Mouse (Mus musculus): ENCODE measurements at regions not wholly inside any gene's neighbourhood (a gene's known extent, or its start where the extent isn't known, plus 50 kb on each side); places are given as distances from the start of the nearest gene placed in this dataset.

DNA sequence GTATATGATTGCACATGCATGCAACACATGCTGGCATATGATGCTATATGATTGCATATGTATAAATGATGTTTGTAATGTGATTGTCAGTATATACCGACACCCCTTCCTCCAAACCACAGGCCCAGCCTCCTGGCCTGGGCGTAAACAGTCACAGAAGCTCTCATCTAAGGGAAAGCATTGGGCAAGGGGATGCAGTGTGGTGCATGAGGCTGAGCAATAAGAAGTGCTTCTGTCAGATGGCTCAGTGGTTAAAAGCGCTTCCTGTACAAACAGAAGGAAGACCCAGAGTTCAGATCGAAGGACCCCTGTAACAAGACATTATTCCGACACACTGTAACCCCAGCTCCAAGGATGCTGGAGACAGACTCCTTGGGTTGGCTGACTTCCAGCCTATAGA is 175.0 kb upstream of the Prok2 start:
- ATAC-seq (ENCODE audit: low FRiP score) = no peak
- Histone ChIP-seq H3K4me1 (peaks cover 13% of the 10 kb centered on the region), H3K27ac (replicated peaks) (no peak overlapping the region), H3K4me3 (replicated peaks) (no peak overlapping the region), H3K27me3 (replicated peaks) (peaks cover 33% of the 10 kb centered on the region), H3K9ac (replicated peaks) (no peak overlapping the region), H3K9me3 (replicated peaks) (no peaks in the 10 kb centered on the region), H3K4me2 (no peak overlapping the region), H3K36me3 (no peaks in the 10 kb centered on the region)
- 91% methylated on average over 5 of the region's 5 CpGs for WGBS

DNA sequence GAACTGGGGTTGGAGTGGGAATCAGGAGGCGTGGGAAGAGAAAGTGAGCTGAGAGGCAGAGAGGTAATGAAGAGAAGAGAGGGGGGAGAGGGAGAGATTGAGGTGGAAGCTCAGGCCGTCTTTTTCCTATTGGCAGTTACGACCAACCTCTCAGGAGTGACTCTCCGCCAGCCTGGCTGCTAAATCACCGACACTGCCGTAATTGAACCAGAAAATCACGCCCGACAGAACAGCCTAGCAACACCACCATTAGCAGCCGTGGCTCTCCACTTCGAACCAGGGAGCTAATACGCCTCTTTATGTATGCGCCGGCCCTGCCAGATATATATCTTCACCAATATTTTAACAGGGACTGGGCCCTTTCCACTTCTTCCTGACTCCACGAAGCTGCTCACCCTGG is 173.5 kb upstream of the Prok2 start:
- Histone ChIP-seq H3K36me3 (no peaks in the 10 kb centered on the region), H3K27me3 (replicated peaks) (peaks cover 25% of the 10 kb centered on the region), H3K9ac (replicated peaks) (no peak overlapping the region), H3K4me3 (replicated peaks) (no peak overlapping the region), H3K4me1 (peaks cover 10% of the 10 kb centered on the region), H3K27ac (replicated peaks) (no peak overlapping the region), H3K9me3 (replicated peaks) (no peaks in the 10 kb centered on the region), H3K4me2 (no peak overlapping the region)
- ATAC-seq (ENCODE audit: low FRiP score) = no peak
- WGBS = 22% methylated on average over 14 of the region's 14 CpGs

DNA sequence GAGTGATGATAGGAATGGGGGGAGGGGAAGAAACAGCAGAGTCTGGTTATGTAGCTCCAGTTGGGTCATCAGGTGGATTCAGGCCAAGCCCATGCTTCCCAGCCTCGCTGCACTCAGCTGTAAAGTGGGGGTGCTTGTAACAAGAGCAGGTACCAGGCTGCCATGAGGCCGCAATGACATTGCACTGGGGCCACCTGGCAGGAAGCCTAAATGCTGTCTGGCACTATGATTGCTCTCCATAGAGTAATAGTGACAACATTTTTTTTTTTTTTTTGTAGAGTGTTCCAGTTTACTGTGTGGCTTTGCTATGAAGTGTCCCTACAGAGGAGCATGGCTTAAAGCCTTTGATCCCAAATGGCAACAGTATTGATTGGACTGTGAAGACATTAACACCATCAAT is 171.9 kb upstream of the Prok2 start:
- Histone ChIP-seq H3K9ac (replicated peaks) (no peak overlapping the region), H3K27me3 (replicated peaks) (peaks cover 21% of the 10 kb centered on the region), H3K4me2 (no peak overlapping the region), H3K36me3 (no peaks in the 10 kb centered on the region), H3K4me3 (replicated peaks) (no peak overlapping the region), H3K9me3 (replicated peaks) (no peaks in the 10 kb centered on the region), H3K27ac (replicated peaks) (no peak overlapping the region), H3K4me1 (peaks cover 5% of the 10 kb centered on the region)
- ATAC-seq (ENCODE audit: low FRiP score) = no peak
- 83% methylated on average over 2 of the region's 2 CpGs for WGBS

DNA sequence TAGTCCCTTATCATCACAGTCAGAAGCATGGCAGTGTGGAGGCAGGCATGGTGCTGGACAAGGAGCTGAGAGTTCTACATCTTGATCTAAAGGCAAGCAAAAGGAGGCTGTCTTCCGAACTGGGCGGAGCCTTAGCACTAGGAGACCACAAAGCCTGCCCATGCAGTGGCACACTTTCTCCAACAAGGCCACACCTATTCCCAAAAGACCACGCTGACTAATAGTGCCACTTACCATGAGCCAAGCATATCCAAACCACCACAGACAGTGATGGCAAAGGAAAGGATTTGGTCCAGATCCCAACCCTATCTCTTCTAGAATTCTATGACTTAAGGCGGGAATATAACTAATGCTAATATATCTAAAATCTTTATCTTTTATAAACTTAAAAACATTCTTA is 169.4 kb upstream of the Prok2 start:
- no peak for ATAC-seq (ENCODE audit: low FRiP score)
- Histone ChIP-seq H3K9ac (replicated peaks) (no peak overlapping the region), H3K4me3 (replicated peaks) (no peak overlapping the region), H3K9me3 (replicated peaks) (no peaks in the 10 kb centered on the region), H3K36me3 (no peaks in the 10 kb centered on the region), H3K27me3 (replicated peaks) (peaks cover 6% of the 10 kb centered on the region), H3K4me2 (no peak overlapping the region), H3K4me1 (peaks cover 5% of the 10 kb centered on the region), H3K27ac (replicated peaks) (no peak overlapping the region)
- WGBS = 93% methylated on average over 4 of the region's 4 CpGs

DNA sequence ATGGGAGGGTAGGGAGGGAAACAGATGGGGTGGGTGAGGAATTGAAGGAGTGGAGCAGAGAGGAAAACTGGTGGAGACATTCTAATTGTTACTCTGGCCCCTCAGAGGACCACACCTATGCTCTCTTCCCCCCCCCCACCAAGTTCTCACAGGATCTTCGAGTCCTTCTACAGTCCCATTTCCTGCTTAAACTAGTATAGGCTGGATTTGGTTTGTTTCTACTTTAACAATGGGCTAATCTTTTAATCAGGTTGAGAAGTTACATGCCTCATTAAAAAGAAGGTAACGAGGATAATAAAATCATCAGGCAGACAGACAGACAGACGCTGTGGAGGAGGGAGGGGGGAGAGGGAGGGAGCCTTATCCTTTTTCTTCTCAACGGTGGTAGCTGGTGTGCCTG is 167.7 kb upstream of the Prok2 start:
- 34% methylated on average over 4 of the region's 4 CpGs for WGBS

DNA sequence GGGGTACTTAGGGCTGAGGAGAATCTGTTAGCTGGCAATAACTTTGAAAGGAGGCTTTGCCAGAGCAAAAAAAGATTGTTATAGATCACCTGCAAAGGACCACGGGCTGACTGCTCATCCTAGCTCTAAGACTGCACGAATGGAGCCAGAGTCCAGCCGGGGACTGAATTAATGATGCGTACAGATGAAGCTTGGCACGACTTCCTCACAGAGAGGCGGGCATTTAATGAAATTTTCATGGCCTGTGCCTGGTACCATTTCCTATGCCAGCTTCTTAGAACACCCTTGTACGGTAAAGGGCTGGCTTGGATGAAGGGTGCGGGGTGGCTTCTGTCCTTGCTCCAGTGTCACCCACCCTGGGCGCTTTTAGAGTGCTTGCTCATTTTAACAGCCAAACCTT is 166.0 kb upstream of the Prok2 start:
- H3K9ac ChIP-seq (replicated peaks) = no peak overlapping the region
- H3K36me3 ChIP-seq = no peaks in the 10 kb centered on the region
- H3K9me3 ChIP-seq (replicated peaks) = no peaks in the 10 kb centered on the region
- no peak for ATAC-seq (ENCODE audit: low FRiP score)
- no peak overlapping the region for H3K4me2 ChIP-seq
- 65% methylated on average over 9 of the region's 9 CpGs for whole genome bisulfite sequencing
- H3K4me1 ChIP-seq = peaks cover 4% of the 10 kb centered on the region; the same call in 1 of the 2 replicates
- no peak overlapping the region for H3K27ac ChIP-seq (replicated peaks)
- no peak overlapping the region for H3K4me3 ChIP-seq (replicated peaks)
- H3K27me3 ChIP-seq (replicated peaks) = peaks cover 18% of the 10 kb centered on the region

More for the DNA sequence above, 167.7 kb upstream of the Prok2 start:
- no peaks in the 10 kb centered on the region for H3K9me3 ChIP-seq (replicated peaks)
- H3K4me1 ChIP-seq = peaks cover 3% of the 10 kb centered on the region; the same call in 1 of the 2 replicates
- no peak overlapping the region for H3K4me3 ChIP-seq (replicated peaks)
- H3K27me3 ChIP-seq (replicated peaks) = peaks cover 16% of the 10 kb centered on the region
- H3K4me2 ChIP-seq = no peak overlapping the region
- no peaks in the 10 kb centered on the region for H3K36me3 ChIP-seq
- ATAC-seq (ENCODE audit: low FRiP score) = no peak
- no peak overlapping the region for H3K27ac ChIP-seq (replicated peaks)
- H3K9ac ChIP-seq (replicated peaks) = no peak overlapping the region

DNA sequence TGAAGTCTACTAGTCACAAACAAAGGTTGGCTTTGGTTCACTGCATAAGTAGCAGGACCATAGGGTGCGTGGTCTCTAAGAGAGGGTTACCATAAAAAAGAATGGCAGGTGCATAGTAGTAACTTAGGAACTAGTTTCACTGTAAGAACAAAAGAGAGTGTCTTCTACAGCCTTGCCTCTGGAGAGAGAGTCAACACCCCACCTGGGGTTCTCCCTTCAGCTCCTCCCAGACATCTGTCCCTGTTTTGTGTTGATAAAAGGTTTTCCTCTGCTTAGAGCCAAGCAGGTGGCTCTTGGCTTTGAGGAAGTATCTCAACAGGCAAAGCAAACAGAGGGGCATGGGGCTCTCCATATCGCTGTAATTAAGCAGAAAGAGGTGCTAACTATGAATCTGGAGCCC is 165.6 kb upstream of the Prok2 start:
- ATAC-seq (ENCODE audit: low FRiP score) = no peak
- no peak overlapping the region for H3K4me3 ChIP-seq (replicated peaks)
- H3K4me2 ChIP-seq = no peak overlapping the region
- peaks cover 17% of the 10 kb centered on the region for H3K27me3 ChIP-seq (replicated peaks)
- WGBS = 51% methylated on average over 2 of the region's 2 CpGs
- no peaks in the 10 kb centered on the region for H3K36me3 ChIP-seq
- H3K27ac ChIP-seq (replicated peaks) = no peak overlapping the region
- H3K9ac ChIP-seq (replicated peaks) = no peak overlapping the region
- H3K9me3 ChIP-seq (replicated peaks) = no peaks in the 10 kb centered on the region
- peaks cover 4% of the 10 kb centered on the region; the same call in 1 of the 2 replicates for H3K4me1 ChIP-seq

DNA sequence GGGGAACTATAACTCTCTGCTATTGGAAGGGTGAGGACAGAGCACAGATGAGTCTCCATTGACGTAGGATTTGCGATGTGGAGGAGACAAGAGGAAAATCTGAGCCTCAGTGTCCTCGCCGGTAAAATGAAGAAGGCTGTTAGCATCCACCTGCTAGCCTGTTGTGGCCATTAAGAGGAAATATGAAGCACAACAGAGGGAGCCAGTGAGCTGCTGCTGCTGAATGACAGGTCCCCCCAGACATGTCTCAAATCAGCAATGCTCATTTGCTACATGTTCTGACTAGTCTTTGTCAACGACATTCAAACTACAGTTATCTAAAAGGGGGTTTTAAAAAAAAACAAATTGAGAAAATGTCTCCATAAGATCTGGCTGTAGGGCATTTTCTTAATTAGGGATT is 164.6 kb upstream of the Prok2 start:
- Histone ChIP-seq H3K27me3 (replicated peaks) (peaks cover 17% of the 10 kb centered on the region; the same call in 1 of the 2 replicates), H3K4me3 (replicated peaks) (no peak overlapping the region), H3K9me3 (replicated peaks) (no peaks in the 10 kb centered on the region), H3K36me3 (no peaks in the 10 kb centered on the region), H3K4me1 (peaks cover 4% of the 10 kb centered on the region; the same call in 1 of the 2 replicates), H3K9ac (replicated peaks) (no peak overlapping the region), H3K27ac (replicated peaks) (no peak overlapping the region), H3K4me2 (no peak overlapping the region)
- WGBS = 84% methylated on average over 5 of the region's 5 CpGs
- no peak for ATAC-seq (ENCODE audit: low FRiP score)

DNA sequence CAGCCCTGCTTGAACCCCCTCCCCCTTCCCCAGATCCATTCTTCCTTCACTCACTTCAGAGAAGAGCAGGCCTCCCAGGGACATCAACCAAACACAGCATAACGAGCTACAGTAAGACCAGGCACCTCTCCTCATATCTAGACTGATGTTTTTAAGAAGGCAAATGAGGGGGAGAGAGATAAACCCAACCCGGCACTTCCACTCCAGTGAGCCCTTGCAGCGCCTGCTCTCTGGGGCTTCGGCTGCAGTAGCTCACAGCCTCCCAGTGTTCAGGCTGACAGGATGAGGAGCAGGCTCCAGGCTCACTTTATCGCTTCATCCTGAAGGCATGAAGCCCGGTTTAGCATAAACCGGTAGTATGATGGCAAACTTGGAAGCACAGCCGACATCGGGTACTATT is 162.9 kb upstream of the Prok2 start:
- no peak overlapping the region for H3K4me2 ChIP-seq
- no peak for ATAC-seq (ENCODE audit: low FRiP score)
- 24% methylated on average over 9 of the region's 9 CpGs for WGBS
- no peak overlapping the region for H3K9ac ChIP-seq (replicated peaks)
- H3K27me3 ChIP-seq (replicated peaks) = peaks cover 17% of the 10 kb centered on the region; the same call in 1 of the 2 replicates
- peaks cover 4% of the 10 kb centered on the region; the same call in 1 of the 2 replicates for H3K4me1 ChIP-seq
- no peak overlapping the region for H3K27ac ChIP-seq (replicated peaks)
- H3K4me3 ChIP-seq (replicated peaks) = no peak overlapping the region
- no peaks in the 10 kb centered on the region for H3K36me3 ChIP-seq
- no peaks in the 10 kb centered on the region for H3K9me3 ChIP-seq (replicated peaks)

DNA sequence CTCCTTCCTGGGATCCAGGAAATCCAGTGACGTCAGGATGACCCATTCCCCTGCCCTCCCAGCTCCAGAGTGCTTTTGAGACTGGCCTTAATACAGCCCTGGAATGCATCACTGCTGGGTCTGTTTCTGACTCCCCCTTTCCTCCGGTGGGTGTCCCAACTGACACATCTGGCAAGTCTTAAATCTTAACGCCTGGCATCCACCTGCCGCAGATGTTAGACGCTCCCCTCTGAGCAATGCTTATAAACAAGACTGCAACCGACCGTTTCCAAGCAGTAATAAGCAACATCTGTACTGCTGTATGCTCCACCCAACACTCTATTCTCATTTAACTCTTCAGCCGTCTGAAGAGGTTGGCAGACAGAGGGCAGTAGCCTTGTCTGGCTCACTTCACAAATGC is 161.7 kb upstream of the Prok2 start:
- Histone ChIP-seq H3K4me2 (no peak overlapping the region), H3K9me3 (replicated peaks) (no peaks in the 10 kb centered on the region), H3K4me1 (peaks cover 4% of the 10 kb centered on the region; the same call in 1 of the 2 replicates), H3K27me3 (replicated peaks) (peaks cover 23% of the 10 kb centered on the region; the same call in 1 of the 2 replicates), H3K36me3 (no peaks in the 10 kb centered on the region), H3K27ac (replicated peaks) (no peak overlapping the region), H3K9ac (replicated peaks) (no peak overlapping the region), H3K4me3 (replicated peaks) (no peak overlapping the region)
- 35% methylated on average over 8 of the region's 8 CpGs for WGBS
- no peak for ATAC-seq (ENCODE audit: low FRiP score)

DNA sequence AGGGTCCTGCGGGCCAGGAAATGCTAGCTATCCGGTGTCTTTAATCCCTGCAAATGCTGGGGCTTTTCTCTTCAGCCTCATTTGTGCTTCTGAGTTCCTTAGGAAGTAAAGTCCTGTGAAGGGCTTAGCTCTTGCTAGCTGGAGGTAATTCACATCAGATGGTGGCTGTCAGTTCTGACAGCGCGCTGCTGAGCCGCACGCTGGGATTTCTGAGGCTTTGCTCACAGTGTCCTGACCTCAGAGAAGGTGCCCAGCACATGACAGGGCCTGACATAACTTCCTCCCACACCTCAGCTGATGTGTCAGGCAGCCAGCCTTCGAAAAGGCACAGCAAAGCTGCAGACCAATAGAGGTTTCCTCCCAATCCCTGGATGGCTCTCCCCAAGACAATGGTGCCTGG is 158.6 kb upstream of the Prok2 start:
- whole genome bisulfite sequencing = 27% methylated on average over 7 of the region's 7 CpGs
- ATAC-seq (ENCODE audit: low FRiP score) = no peak
- no peak overlapping the region for H3K4me2 ChIP-seq
- H3K27me3 ChIP-seq (replicated peaks) = peaks cover 14% of the 10 kb centered on the region
- peaks cover 4% of the 10 kb centered on the region; the same call in 1 of the 2 replicates for H3K4me1 ChIP-seq
- no peak overlapping the region for H3K27ac ChIP-seq (replicated peaks)
- no peaks in the 10 kb centered on the region for H3K36me3 ChIP-seq
- H3K4me3 ChIP-seq (replicated peaks) = no peak overlapping the region
- no peaks in the 10 kb centered on the region for H3K9me3 ChIP-seq (replicated peaks)
- no peak overlapping the region for H3K9ac ChIP-seq (replicated peaks)

DNA sequence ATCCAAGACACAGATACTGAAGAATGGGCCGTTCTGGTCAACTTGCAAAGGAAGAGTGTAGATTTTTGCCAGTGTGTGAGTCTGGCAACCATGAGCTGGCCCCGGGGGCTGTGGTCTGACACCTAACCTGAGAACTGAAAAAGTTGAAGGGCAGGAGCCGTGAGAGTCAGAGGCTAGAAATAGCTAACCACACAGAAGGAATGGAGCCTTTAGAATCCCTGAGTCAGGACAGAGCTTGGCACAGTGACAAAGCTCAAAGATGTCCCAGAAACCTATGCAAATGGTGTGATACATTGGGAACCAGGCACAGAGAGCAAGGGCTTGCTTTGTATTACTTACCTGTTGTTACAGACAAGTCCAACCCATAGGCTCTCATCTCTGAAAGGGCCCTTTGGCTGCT is 157.9 kb upstream of the Prok2 start:
- Histone ChIP-seq H3K27ac (replicated peaks) (no peak overlapping the region), H3K27me3 (replicated peaks) (peaks cover 12% of the 10 kb centered on the region), H3K9ac (replicated peaks) (no peak overlapping the region), H3K4me2 (no peak overlapping the region), H3K4me1 (peaks cover 2% of the 10 kb centered on the region; the same call in 1 of the 2 replicates), H3K4me3 (replicated peaks) (no peak overlapping the region), H3K9me3 (replicated peaks) (no peaks in the 10 kb centered on the region), H3K36me3 (no peaks in the 10 kb centered on the region)
- 85% methylated on average over 3 of the region's 3 CpGs for WGBS
- ATAC-seq (ENCODE audit: low FRiP score) = no peak

DNA sequence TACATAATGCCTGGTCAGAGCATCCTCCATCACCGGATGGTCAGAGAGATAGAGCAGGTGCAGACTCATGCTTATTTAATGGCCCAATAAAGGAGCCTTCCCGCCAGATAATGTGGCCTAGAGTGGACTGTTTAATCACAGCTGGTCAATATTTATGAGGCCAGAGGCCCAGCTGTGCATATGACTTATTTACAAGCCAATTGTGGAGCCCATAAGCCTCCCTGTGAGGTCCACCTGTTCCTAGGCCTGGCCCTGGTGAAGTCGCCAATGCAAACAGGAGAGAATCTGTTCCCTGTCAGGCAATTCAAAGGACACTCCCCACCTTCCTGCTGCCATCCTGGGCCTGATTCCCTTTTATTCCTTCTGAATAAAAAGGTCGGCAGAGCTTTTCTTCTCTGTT is 155.4 kb upstream of the Prok2 start:
- Histone ChIP-seq H3K27me3 (replicated peaks) (peaks cover 8% of the 10 kb centered on the region), H3K4me2 (no peak overlapping the region), H3K27ac (replicated peaks) (no peak overlapping the region), H3K36me3 (no peaks in the 10 kb centered on the region), H3K9me3 (replicated peaks) (no peaks in the 10 kb centered on the region), H3K9ac (replicated peaks) (no peak overlapping the region), H3K4me3 (replicated peaks) (no peak overlapping the region), H3K4me1 (no peaks in the 10 kb centered on the region)
- WGBS = 24% methylated on average over 4 of the region's 4 CpGs
- no peak for ATAC-seq (ENCODE audit: low FRiP score)

Measured in neural tube, embryonic 15.5 days (tissue).